Mouse (Mus musculus) heart, adult 18-20 months (tissue): ENCODE results near the gene Gnptab. TPM values are rescaled to one million over a fixed set of nuclear protein-coding genes. Genes with fewer than 3 reads are reported as not detected.
A peak's percentile ranks its signal among the peaks of the same experiment; 100 is the strongest.
"Not testable (repeated sequence)": the region's sequence is repeated elsewhere in the genome, so short reads cannot be mapped to it uniquely, and the experiment has no call there.

Source experiments
- DNase-seq, 2 experiments: peaks; one replicate each; pipeline ENCODE4 v3.0.0; 2021 to 2022; ENCODE audit warnings: mixed read lengths in 1 of 2
- total RNA-seq, 2 experiments: library from RNA; stranded (reverse); gene quantifications; 2 replicates each; pipeline ENCODE4 v1.2.3; 2021

Gnptab gene
- total RNA-seq, 2 experiments from 2014 or later: 25.5 to 25.9 TPM

- peak; percentile 38 to 52 for DNase-seq
Observed at GRCm38 (mm10) chr10:88412290-88412995, 33.5 kb downstream of the Gnptab start.

GRCm38 (mm10) chr10:88417686-88418085 lies 38.8 kb downstream of the Gnptab start:
- DNase-seq: peak in 1 of 2 experiments; percentile 22

DNA sequence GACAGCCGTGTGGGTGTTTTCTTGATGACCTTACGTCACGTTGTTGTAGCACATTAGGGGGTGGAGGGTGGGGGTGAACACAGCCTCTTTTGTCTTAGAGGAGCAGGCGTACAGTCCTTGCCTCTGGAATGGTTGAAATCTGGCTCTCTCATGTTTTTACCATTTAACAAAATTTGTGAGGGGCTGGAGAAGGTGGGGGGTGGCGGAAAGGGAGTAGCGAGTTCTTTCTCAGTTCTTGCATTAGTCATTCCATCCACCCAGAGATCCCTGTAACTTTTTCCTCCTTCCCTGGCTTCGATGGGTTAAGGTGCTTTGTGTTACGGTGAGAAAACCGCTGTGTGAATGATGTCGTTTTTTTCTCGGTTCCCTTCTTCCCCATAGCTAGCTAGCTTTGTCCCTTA lies 41.2 kb downstream of the Gnptab start:
- DNase-seq: no peak

- no peak for DNase-seq
Observed at GRCm38 (mm10) chr10:88420655-88421435, 41.9 kb downstream of the Gnptab start.

GRCm38 (mm10) chr10:88426158-88426816 lies 47.4 kb downstream of the Gnptab start:
- DNase-seq: peak; percentile 76 to 79

GRCm38 (mm10) chr10:88426896-88427295 lies 48.0 kb downstream of the Gnptab start:
- DNase-seq: no peak

DNA sequence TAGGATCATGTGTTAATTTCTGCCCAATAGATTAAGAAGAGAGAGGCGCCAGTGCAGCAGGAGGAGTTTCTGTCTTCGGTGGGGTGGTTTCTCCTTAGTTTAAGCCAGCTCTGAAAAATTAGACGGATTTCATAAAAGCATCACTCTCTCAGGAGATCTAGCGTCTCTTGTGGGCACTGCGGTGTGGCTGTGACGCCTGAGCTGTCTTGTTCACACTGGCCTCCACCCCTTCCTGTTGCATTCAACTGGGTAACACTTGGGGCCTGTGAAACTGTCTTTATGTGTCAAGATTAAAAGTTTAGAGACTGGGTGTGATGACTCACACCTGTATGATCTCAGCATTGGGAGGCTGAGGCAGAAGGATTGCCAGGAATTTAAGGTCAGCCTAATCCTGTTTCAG lies 49.1 kb downstream of the Gnptab start:
- DNase-seq: no peak

DNA sequence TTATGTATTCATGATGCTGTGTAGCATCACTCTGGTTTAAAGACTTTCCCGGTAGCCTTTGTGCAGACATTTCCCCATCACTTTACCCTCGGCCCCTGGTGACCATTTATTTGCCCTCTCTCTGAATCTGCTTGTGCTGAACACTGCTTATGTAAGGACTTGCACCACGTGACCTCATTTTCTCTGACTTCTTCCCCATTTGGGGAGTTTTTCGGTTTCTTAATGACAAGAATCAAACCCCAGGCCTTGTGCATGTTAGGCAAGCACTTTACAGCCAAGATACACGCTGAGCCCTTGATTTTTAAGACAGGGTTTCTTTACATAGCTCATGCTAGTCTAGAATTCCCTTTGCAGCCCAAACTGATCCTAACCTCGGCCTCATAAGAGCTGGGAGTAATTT lies 62.3 kb downstream of the Gnptab start:
- peak in 1 of 2 experiments; percentile 24 for DNase-seq

DNA sequence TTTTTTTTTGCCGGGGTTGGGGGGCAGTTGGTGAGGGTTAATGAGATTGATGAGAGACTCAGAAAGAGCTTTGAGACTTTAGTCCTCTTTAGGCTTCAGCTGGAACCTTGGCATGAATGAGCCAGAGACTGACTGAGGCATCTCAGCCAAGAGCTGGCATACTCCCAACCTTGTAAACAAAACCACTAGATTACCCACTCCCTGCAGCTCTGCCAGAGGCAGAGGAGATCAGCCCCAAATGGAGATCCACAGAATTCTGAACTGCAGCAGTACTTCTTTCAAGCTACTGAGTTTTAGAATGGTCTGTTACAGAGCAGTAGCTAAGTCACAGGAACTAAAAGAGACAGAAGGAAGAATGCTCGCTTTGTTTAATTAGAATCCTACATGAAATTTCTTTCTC lies 72.3 kb downstream of the Gnptab start:
- peak; percentile 65 to 70 for DNase-seq

DNA sequence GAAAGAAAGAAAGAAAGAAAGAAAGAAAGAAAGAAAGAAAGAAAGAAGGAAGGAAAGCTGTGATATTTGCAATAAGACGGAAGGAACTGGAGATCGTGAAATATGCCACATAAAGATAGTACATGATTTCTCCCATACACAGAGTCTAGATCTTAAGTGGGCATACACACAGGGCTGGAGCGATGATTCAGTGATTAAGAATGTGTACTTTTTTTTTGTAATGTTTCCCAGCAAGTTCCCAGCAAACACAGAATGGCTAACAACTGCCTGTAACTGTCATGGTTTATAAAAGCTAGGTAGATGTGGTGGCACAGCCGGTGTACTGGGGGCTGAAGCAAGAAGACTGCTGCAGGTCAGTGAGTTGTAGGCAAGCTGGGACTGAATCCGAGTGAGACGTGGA lies 73.1 kb downstream of the Gnptab start:
- no peak for DNase-seq

GRCm38 (mm10) chr10:88457816-88458215 lies 78.9 kb downstream of the Gnptab start:
- no peak for DNase-seq

DNA sequence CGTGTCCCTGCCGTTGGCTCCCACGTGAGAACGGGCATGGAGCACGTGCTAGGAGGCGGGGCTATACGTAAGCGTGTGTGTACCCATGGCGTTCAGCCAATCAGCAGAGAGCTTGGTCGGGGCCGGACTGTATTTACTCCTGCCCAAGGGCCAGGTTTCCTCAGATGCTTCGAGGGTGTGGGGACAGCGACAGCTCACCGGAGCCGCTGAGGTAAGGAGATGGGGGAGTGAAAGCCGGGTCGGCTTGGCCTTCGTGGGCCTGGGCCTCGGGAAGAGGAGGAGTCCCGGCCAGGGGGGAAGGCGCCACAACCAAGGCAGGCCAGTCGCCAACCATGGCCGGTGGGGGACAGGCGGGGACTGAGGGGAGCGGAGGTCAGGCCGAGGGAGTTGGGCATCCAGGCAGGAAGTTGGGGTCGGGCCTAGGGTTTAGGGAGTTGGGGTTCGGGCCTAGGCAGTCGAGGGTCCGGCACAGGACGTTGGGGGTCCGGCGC lies 80.6 kb downstream of the Gnptab start, which contains the start of gene Sycp3:
Sycp3 (plus strand) TSS at position 68 of the 491 bp plus-strand sequence.
- no peak for DNase-seq

GRCm38 (mm10) chr10:88460122-88460820 lies 81.3 kb downstream of the Gnptab start:
- no peak for DNase-seq

GRCm38 (mm10) chr10:88482866-88483265 lies 103.9 kb downstream of the Gnptab start:
- not testable (repeated sequence) for DNase-seq

DNA sequence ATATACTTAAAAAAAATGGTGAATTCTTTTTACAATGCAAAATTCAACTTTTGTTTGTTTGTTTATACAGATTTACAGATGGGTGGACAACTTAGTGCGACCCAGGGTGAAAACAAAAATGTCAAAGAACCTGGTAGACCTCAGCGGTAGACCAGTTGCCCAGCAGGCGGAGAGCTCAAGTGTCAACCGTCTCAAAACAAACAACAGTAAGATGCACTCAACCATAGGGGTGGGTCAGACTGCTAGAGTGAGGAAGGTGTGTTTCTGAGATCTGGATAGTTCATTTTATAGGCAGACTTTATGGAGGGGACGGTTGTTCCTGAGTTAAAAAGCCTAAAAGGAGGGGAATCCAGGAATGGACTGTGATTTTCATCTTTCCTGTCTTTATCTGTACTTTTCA lies 109.7 kb downstream of the Gnptab start:
- DNase-seq: no peak

GRCm38 (mm10) chr10:88491632-88492031 lies 112.7 kb downstream of the Gnptab start:
- no peak for DNase-seq

DNA sequence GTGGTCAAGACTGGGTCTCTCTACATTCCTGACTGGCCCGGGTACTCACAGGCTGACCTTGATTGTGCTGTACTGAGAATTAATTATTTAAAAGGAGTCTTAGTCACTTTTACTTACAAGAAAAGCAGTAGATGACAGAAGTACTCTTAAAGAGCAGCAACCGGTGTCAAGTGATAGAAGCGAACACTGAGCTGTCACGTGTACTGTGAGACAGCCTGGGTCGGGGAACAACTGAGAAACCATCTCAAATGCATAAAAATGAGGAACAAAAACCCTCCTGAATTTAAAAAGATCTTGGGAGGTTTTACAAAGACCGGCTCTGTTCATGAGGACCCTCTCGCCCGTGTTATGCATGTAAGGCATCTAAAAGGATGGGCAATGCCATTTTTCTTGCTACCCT lies 113.7 kb downstream of the Gnptab start:
- DNase-seq: no peak

DNA sequence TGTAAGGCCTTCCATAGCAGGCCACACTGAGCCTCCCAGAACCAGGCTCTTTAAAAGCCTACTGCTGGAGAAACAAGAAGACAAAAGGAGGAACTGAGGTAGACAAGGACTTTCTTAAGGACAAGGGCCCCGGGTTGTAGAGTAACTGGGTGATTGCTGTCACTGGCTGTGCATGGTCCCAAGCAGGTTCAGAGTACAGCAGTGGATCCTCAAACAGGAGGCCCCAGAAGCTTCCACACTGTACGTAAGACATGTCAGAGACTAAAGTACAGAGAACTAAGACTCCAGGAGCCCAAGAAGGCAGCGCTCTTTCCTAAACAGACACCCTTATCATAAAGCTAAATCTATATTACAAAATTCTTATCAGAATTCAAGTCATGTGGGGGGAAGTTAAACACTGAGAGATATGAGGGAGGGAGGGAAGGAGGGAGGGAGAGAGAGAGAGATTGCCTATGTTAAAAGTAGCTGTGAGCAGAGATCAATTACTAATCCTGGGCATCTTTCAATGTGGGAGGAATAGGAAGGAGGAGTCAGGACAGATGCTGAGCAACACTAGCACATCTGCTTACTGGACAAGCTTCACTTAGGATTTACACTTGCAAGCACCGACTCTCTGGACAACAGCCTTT lies 116.1 kb downstream of the Gnptab start:
- DNase-seq: no peak
